Mouse (Mus musculus) adrenal gland (tissue): Measurements from ENCODE around the gene Gm42906.

Experiments used
- intact Hi-C: fragments of 180-260 bp; cut with DNase I; formaldehyde crosslinking; loops from one replicate; pipeline ENCODE4 v1.15.1; 2025

Gene Gm42906

GRCm38 (mm10) chr5:151112743-151113142, 315.2 kb downstream of the Gm42906 start:
- intact Hi-C loops: no loop called here

GRCm38 (mm10) chr5:151111080-151111871, 316.7 kb downstream of the Gm42906 start:
- intact Hi-C loops: no loop called here

GRCm38 (mm10) chr5:151110461-151110908, 317.5 kb downstream of the Gm42906 start:
- intact Hi-C loops: no loop called here

- intact Hi-C loops: no loop called here
Observed at GRCm38 (mm10) chr5:151109822-151110221, 318.1 kb downstream of the Gm42906 start.

- intact Hi-C loops: no loop called here
Observed at GRCm38 (mm10) chr5:151108955-151109354, 319.0 kb downstream of the Gm42906 start.

- intact Hi-C loops: no loop called here
Observed at GRCm38 (mm10) chr5:151108291-151108897, 319.6 kb downstream of the Gm42906 start.

GRCm38 (mm10) chr5:151106841-151107240, 321.1 kb downstream of the Gm42906 start:
- intact Hi-C loops: no loop called here

GRCm38 (mm10) chr5:151105054-151105971, 322.6 kb downstream of the Gm42906 start:
- intact Hi-C loops: no loop called here

- intact Hi-C loops: no loop called here
Observed at GRCm38 (mm10) chr5:151104354-151105053, 323.5 kb downstream of the Gm42906 start.

GRCm38 (mm10) chr5:151103284-151103683, 324.7 kb downstream of the Gm42906 start:
- intact Hi-C loops: no loop called here

- intact Hi-C loops: no loop called here
Observed at GRCm38 (mm10) chr5:151102262-151102661, 325.7 kb downstream of the Gm42906 start.

- intact Hi-C loops: no loop called here
Observed at GRCm38 (mm10) chr5:151096012-151096411, 332.0 kb downstream of the Gm42906 start.

GRCm38 (mm10) chr5:151092886-151093665, 334.9 kb downstream of the Gm42906 start:
- intact Hi-C loops: no loop called here

- intact Hi-C loops: no loop called here
Observed at GRCm38 (mm10) chr5:151090996-151091395, 337.0 kb downstream of the Gm42906 start.

GRCm38 (mm10) chr5:151089201-151089600, 338.8 kb downstream of the Gm42906 start:
- intact Hi-C loops: no loop called here

- intact Hi-C loops: no loop called here
Observed at GRCm38 (mm10) chr5:151086425-151087202, 341.3 kb downstream of the Gm42906 start.

- intact Hi-C loops: no loop called here
Observed at GRCm38 (mm10) chr5:151085749-151086148, 342.2 kb downstream of the Gm42906 start.

GRCm38 (mm10) chr5:151080276-151080675, 347.7 kb downstream of the Gm42906 start:
- intact Hi-C loops: no loop called here

- intact Hi-C loops: no loop called here
Observed at GRCm38 (mm10) chr5:151077953-151078352, 350.0 kb downstream of the Gm42906 start.
